Mouse (Mus musculus): Measurements from ENCODE around the gene Mr1.
A peak's percentile ranks its signal among the peaks of the same experiment; 100 is the strongest.

The Mr1 gene

DNA sequence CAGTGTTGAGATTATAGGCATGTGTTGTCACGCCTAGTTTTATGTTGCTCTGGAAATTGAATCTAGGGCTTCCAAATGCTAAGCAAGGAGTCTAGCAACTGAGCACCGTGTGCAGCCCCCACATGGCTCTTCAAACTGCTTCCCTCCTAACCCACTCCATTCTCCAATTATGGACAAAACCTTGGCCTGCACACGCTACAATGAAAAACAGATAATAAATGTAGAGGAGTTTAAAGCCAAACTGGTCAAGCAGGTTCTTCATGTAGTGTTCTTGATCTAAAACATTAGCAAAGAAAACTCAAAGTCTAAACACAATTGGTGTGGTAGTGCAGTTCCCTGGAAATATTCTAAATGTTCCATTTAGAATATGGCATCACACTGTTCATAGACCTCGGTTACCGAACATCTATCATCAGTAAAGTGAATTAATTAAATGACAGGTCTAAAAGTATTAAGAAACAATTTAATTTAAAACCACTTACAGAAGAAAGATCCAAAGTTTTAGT, 19.1 kb downstream of the Mr1 start:
- no peak for DNase-seq (ENCODE audit: low spot score in 2 of 2)

- DNase-seq (ENCODE audit: low spot score in 2 of 2): no peak
These were observed 19.9 kb downstream of the Mr1 start for GRCm38 (mm10) chr1:155126716-155127115.

- DNase-seq (ENCODE audit: low spot score in 2 of 2): no peak
These were observed 22.2 kb downstream of the Mr1 start for GRCm38 (mm10) chr1:155124397-155124796.

GRCm38 (mm10) chr1:155121977-155122939, 24.4 kb downstream of the Mr1 start:
- peak in 1 of 2 experiments; percentile 45 for DNase-seq (ENCODE audit: low spot score in 2 of 2)

GRCm38 (mm10) chr1:155119719-155120118, 26.9 kb downstream of the Mr1 start:
- no peak for DNase-seq (ENCODE audit: low spot score in 2 of 2)

- DNase-seq (ENCODE audit: low spot score in 2 of 2): no peak
These were observed 32.7 kb downstream of the Mr1 start for GRCm38 (mm10) chr1:155113946-155114345.

GRCm38 (mm10) chr1:155112875-155113274, 33.7 kb downstream of the Mr1 start:
- no peak for DNase-seq (ENCODE audit: low spot score in 2 of 2)

GRCm38 (mm10) chr1:155112118-155112517, 34.5 kb downstream of the Mr1 start:
- DNase-seq (ENCODE audit: low spot score in 2 of 2): no peak

DNA sequence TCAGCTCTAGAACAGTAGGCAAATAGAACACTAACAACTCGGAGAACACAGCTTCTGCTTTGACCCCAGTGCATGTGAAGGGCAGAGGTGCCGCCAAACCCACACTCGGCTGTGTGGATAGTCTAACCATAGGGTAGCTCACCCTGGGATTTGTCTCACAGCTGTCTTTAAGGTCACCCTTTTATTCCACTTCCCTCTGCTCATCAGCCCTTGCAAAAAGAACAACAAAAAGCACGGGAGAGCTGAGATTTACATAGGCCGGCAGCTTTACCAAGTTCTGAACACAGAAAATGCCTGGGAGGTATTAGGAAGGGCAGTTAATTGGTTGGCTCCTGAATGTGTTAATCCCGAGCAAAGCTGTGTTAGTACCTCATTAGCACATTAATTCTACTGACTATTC, 35.1 kb downstream of the Mr1 start:
- DNase-seq (ENCODE audit: low spot score in 2 of 2): no peak

- DNase-seq (ENCODE audit: low spot score in 2 of 2): no peak
These were observed 36.9 kb downstream of the Mr1 start for GRCm38 (mm10) chr1:155109387-155110350.

GRCm38 (mm10) chr1:155108412-155108811, 38.2 kb downstream of the Mr1 start:
- DNase-seq (ENCODE audit: low spot score in 2 of 2): no peak

DNA sequence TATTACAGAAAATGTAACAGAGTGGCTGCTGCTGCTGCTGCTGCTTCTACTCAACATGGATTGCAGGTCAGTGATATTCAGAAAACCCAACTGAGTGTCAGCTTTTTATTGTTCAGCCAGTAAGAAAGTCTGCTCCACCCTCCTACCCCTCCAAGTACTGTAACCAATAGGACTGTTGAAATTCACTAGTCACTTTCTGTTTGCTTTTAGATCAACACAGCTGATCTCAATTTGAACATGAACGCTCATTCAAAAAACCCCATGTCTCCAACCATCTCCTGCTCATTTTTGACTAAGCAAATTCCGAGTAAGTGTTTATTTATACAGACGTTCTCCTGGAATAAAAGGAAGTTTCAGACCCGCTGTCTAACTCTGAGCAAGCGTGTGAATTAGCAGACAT, 38.8 kb downstream of the Mr1 start:
- no peak for DNase-seq (ENCODE audit: low spot score in 2 of 2)

DNA sequence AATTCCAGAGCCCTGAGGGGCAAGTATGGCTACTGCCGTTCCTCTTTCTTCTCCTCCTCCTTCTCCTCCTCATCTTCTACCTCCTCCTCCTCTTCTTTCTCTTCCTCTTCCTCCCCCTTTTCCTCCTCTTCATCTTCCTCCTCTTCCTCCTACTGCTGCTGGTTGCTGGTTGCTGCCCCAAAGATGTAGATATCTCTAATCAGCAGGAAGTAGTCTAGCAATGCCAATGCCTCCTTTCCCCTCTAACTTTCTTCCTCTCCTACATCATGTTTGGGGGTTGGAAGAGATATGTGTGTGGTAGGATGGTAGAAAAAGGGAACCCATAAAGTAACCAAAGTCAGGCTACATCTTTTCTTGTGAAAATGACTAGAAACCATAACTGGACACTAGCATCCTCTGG, 40.3 kb downstream of the Mr1 start:
- no peak for DNase-seq (ENCODE audit: low spot score in 2 of 2)

DNA sequence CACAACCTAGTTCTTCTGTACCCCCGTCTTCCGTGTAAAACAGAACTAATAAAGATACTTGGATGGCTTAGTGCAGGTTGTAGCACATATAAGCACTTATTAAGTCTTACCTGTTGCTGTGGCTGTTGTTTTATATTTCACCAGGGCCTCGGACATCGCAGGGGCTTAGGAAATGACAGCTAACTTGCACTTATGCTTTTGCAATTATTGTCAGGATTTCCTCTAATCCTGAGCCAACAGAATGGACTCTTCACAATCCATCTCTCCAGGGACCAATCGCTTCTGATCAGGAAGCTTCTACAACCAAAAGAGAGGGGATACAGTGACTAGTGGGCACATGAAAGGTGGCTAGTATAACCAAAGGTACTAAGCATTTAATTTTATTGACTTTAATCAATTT, 42.6 kb downstream of the Mr1 start:
- no peak for DNase-seq (ENCODE audit: low spot score in 2 of 2)

DNA sequence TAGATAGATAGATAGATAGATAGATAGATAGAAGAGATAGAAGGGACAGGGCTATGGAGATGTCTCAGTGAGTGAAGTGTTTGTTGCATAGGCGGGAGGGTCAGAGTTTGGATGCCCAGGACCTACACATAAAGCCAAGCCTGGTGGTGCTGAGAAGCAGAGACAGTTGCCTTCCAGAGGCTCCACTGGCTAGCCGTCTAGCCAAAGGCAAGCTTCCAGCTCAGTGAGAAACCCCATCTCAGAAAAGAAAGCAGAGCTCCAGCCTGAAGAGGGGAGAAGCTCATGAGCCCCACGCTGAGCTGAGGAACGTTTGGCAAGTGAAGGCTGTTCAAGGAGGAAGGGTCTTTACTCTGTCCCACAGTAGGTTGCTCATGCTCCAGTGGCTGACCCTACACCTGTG, 44.0 kb downstream of the Mr1 start:
- DNase-seq (ENCODE audit: low spot score in 2 of 2): no peak

DNA sequence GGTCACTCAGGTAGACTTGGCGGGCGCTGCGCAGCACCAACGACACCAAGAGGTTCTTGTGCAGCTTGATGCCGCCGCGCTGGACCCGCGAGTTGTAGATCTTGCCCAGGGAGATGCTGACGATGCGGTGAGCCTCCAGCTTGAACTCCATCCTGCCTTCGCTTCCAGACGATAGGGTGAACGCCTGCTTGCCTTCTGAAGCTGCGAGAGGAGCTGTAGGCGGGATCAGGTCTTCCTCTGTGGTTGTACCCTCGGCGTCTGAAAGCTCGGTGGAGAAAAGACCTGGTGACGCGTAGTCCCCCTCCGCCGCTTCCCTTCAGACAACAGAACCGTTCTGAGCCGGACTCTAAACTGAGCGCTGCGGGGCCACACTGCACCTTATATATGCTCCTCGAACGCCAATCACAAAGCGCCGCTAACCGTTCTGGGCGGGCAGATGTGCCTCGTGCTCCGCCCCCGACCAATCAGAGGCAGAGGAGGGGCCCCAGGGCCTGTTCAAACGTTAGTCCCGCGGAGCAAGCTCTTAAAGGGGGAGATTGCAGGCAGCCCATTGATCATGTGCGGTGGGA, 47.2 kb downstream of the Mr1 start, which contains the start of gene Ier5:
Gene Ier5, minus strand, starts transcription at position 357 of the 569 bp plus-strand sequence.
- DNase-seq (ENCODE audit: low spot score in 2 of 2): peak; percentile 89 to 98

DNA sequence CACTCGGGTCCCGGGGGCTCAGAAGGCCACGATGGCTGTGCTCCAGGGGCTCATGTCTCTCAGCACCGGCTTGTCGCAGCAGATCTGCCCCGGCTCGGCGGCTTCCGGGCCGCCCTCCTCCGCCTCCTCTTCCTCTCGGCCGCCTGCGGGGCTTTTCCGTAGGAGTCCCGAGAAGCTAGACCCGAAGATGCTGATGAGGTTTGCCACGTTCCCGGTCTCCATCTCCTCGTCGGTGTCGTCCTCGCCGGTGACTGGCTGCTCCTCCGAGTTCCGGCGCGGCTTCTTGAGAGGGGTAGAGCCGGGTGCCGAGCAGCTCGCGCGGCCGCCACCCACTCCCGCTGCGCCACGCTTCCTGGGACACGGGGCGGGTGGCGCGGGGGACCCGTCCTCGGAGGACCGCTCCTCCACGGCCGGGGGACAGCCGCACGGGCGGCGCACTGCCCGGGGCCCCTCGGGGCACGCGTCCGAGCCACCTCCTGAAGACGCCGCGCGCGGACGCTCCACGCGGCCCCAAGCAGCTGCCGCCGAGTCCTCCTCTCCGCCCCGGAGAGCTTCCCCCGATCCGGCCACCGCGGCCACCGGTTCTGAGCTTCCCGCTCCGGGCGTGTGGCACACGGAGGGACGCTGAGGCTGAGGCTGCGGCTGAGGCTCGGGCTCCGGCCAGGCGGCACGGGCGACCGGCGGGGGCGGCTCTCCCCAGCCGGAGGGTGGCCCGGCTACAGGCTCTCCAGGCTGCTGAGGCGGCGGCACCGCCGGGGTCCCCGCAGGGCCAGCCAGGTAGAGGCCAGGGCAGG, 47.9 kb downstream of the Mr1 start:
- no peak for DNase-seq (ENCODE audit: low spot score in 2 of 2)

DNA sequence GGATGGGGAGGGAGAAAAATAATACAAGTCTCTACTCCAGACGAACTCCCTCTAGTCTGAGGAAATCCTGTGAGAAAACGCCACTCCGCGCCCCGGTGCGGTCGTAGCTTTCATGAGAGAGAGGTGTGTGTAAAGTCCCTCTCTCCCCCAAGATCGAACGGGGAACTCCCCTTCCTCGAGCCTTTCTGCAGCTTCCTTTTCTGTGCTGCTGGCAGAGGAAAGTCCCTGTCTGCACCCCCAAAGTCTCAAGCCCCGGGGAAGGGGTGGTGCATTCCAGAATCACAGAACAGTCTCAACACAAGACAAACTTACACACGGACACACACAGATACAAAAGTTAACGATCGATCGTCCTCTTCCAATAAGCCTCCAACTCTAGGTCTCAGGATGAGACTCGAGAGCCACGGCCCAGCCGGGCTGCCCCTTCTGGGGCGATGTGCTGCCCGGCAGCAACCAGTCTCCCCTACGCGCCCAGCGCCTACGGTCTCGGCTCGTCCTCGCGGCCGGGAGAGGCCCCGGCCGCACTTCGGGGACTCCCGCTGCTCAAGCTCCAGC, 48.6 kb downstream of the Mr1 start:
- no peak for DNase-seq (ENCODE audit: low spot score in 2 of 2)

DNA sequence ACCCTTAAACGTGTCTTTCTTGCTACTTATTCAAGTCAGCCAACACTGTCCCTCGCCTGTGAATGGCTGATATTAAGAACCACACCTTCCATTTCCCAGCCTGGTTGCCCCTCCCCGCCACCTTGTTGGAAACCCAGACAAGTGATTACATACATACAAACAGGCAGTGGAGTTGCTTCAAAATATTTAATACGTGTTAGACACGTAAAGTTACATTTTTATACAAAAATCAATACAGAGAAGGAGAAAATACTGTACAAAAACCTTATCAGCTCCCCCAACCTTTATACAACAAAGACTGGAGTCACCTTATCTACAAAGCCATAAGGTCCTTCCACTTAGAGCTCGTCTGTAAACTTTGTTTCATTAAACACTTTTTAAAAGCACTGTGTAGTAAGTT, 49.3 kb downstream of the Mr1 start:
- no peak for DNase-seq (ENCODE audit: low spot score in 2 of 2)

GRCm38 (mm10) chr1:155096620-155097261, 49.9 kb downstream of the Mr1 start:
- no peak for DNase-seq (ENCODE audit: low spot score in 2 of 2)

Measured in left cerebral cortex, adult 9 months (tissue).